Mouse (Mus musculus): ENCODE results near the gene E130218I03Rik.
"Not testable (repeated sequence)": the region's sequence is repeated elsewhere in the genome, so short reads cannot be mapped to it uniquely, and the experiment has no call there.

The E130218I03Rik gene

GRCm38 (mm10) chr4:134252131-134252910 is 8.9 kb downstream of the E130218I03Rik start:
- no peak for DNase-seq (ENCODE audit: low spot score in 2 of 2)

- DNase-seq (ENCODE audit: low spot score in 2 of 2): no peak
These were observed 9.7 kb downstream of the E130218I03Rik start for GRCm38 (mm10) chr4:134252911-134253721.

- DNase-seq (ENCODE audit: low spot score in 2 of 2): no peak
These were observed 10.4 kb downstream of the E130218I03Rik start, which contains the start of gene Grrp1 for GRCm38 (mm10) chr4:134253722-134254324. Gene Grrp1 (minus strand): TSS chr4:134254106.

- DNase-seq (ENCODE audit: low spot score in 2 of 2): no peak
These were observed 11.4 kb downstream of the E130218I03Rik start for GRCm38 (mm10) chr4:134254835-134255234.

- no peak for DNase-seq (ENCODE audit: low spot score in 2 of 2)
These were observed 12.4 kb downstream of the E130218I03Rik start for GRCm38 (mm10) chr4:134255854-134256253.

- DNase-seq (ENCODE audit: low spot score in 2 of 2): no peak
These were observed 13.1 kb downstream of the E130218I03Rik start for GRCm38 (mm10) chr4:134256407-134257197.

- DNase-seq (ENCODE audit: low spot score in 2 of 2): no peak
These were observed 13.9 kb downstream of the E130218I03Rik start for GRCm38 (mm10) chr4:134257198-134258009.

- DNase-seq (ENCODE audit: low spot score in 2 of 2): no peak
These were observed 14.9 kb downstream of the E130218I03Rik start for GRCm38 (mm10) chr4:134258354-134258753.

- peak; percentile 39 to 49 for DNase-seq (ENCODE audit: low spot score in 2 of 2)
These were observed 19.7 kb downstream of the E130218I03Rik start for GRCm38 (mm10) chr4:134263191-134263590.

- no peak for DNase-seq (ENCODE audit: low spot score in 2 of 2)
These were observed 22.6 kb downstream of the E130218I03Rik start for GRCm38 (mm10) chr4:134265860-134266585.

GRCm38 (mm10) chr4:134268102-134268655 is 24.7 kb downstream of the E130218I03Rik start:
- DNase-seq (ENCODE audit: low spot score in 2 of 2): no peak

GRCm38 (mm10) chr4:134269622-134270021 is 26.2 kb downstream of the E130218I03Rik start:
- DNase-seq (ENCODE audit: low spot score in 2 of 2): not testable (repeated sequence)

- no peak for DNase-seq (ENCODE audit: low spot score in 2 of 2)
These were observed 28.5 kb downstream of the E130218I03Rik start for GRCm38 (mm10) chr4:134271979-134272378.

GRCm38 (mm10) chr4:134272731-134273416 is 29.4 kb downstream of the E130218I03Rik start:
- DNase-seq (ENCODE audit: low spot score in 2 of 2): no peak

- DNase-seq (ENCODE audit: low spot score in 2 of 2): no peak
These were observed 30.2 kb downstream of the E130218I03Rik start for GRCm38 (mm10) chr4:134273417-134274345.

- DNase-seq (ENCODE audit: low spot score in 2 of 2): no peak
These were observed 41.5 kb downstream of the E130218I03Rik start for GRCm38 (mm10) chr4:134284942-134285341.

GRCm38 (mm10) chr4:134286226-134287167 is 43.0 kb downstream of the E130218I03Rik start:
- DNase-seq (ENCODE audit: low spot score in 2 of 2): no peak

Data from frontal cortex, postnatal 36 days (tissue).